Mouse (Mus musculus) hematopoietic stem cell, adult 5-6 weeks (primary cell): ENCODE measurements around the gene Mat2b. TPM values are rescaled to one million over a fixed set of nuclear protein-coding genes. Genes with fewer than 3 reads are reported as not detected.

Source experiments
- ATAC-seq, 2 experiments: fragments of 125-278 bp in 1 of 2; replicated peaks in 1 of 2; 2 replicates each; pipeline ENCODE4 v1.8.0; 2016 to 2017; ENCODE audit warnings: inconsistent platforms in 2 of 2, mild to moderate bottlenecking in 2 of 2, moderate number of reproducible peaks in 2 of 2, low read depth in 1 of 2, moderate TSS enrichment in 1 of 2; ENCODE audit not compliant: low FRiP score in 2 of 2, poor library complexity in 2 of 2, severe bottlenecking in 2 of 2, insufficient read depth in 1 of 2, low TSS enrichment in 1 of 2
- total RNA-seq: library from RNA; stranded (forward); fragments of 172-1452, 232-1000 nt; gene quantifications from 2 replicates; pipeline ENCODE4 v1.2.3, GENCODE M21; 2017

Gene Mat2b
- total RNA-seq, 1 experiment from 2014 or later: 112 TPM

GRCm38 (mm10) chr11:40683295-40683694 is 11.7 kb downstream of the Mat2b start:
- ATAC-seq: no peak

GRCm38 (mm10) chr11:40682456-40682855 is 12.5 kb downstream of the Mat2b start:
- no peak for ATAC-seq

- no peak for ATAC-seq
Measured at GRCm38 (mm10) chr11:40677169-40677568, 17.8 kb downstream of the Mat2b start.

GRCm38 (mm10) chr11:40675014-40675730 is 19.8 kb downstream of the Mat2b start:
- ATAC-seq: no peak

GRCm38 (mm10) chr11:40649726-40650445 is 45.1 kb downstream of the Mat2b start:
- no peak for ATAC-seq

GRCm38 (mm10) chr11:40647246-40647645 is 47.8 kb downstream of the Mat2b start:
- no peak for ATAC-seq

Other genes with a start within 250 kb of the Mat2b start
- gene Hmmr, start 38.2 kb upstream of the Mat2b start, total RNA-seq: 50.0 and 72.0 TPM in 2 replicates
- gene Nudcd2, start 38.5 kb upstream of the Mat2b start, total RNA-seq: 112 and 142 TPM in 2 replicates
- gene Ccng1, start 60.1 kb upstream of the Mat2b start, total RNA-seq: 68.5 and 80.9 TPM in 2 replicates